Mouse (Mus musculus): ENCODE results near the gene Calm3. TPM values are rescaled to one million over a fixed set of nuclear protein-coding genes. Genes with fewer than 3 reads are reported as not detected.

The Calm3 gene
- total and polyA plus RNA-seq, 3 experiments: 294 to 623 (median 326) TPM

- Histone ChIP-seq H3K4me1 (ENCODE audit: control insufficient read depth in 1 of 2, insufficient read depth in 2 of 2) (peaks cover 2 to 11% of the 10 kb centered on the region in 2 experiments), H3K36me3 (replicated peaks in 1 of 2; ENCODE audit: control insufficient read depth in 1 of 2, insufficient read depth in 1 of 2, low read length in 1 of 2) (peaks cover 42 to 64% of the 10 kb centered on the region in 2 experiments), H3K9me3 (replicated peaks; ENCODE audit: low read length) (no peaks in the 10 kb centered on the region), H3K27ac (ENCODE audit: insufficient read depth, low read depth) (no peak overlapping the region), H3K27me3 (replicated peaks) (no peaks in the 10 kb centered on the region), H3K79me2 (replicated peaks; ENCODE audit: control insufficient read depth, extremely low read depth, insufficient read depth, poor library complexity, severe bottlenecking) (no peaks in the 10 kb centered on the region), H3K4me3 (replicated peaks in 1 of 3; ENCODE audit: low read depth in 2 of 3, low read length in 2 of 3, poor library complexity in 1 of 3) (no peak overlapping the region), H3K4me2 (ENCODE audit: insufficient read depth, low read depth, poor library complexity, severe bottlenecking) (no peak overlapping the region), H3K9ac (ENCODE audit: insufficient read depth, low read depth) (no peak overlapping the region)
- in situ Hi-C loops (cut with MboI; ENCODE audit: low pct_ligation_motif_present, low pct_unique_long_range_greater_than_20kb, low sequenced_read_pairs) (loop anchor here (5.0 kb wide), 1 partner anchor 36 kb away; the partner anchor contains the start of gene Ptgir), dilution Hi-C loops (cut with MboI; ENCODE audit: extremely low pct_ligation_motif_present, extremely low pct_unique_long_range_greater_than_20kb, low sequenced_read_pairs) (no loop called here)
- DNase-seq (ENCODE audit: extremely low read depth): no peak
- no peak for TF ChIP-seq IRF4 (IDR thresholded peaks at IDR 0.05; ENCODE audit: low read depth, low read length)
- TF ChIP-seq HCFC1 (IDR thresholded peaks at IDR 0.05; ENCODE audit: low read depth, low read length): no peak
- no peak for TF ChIP-seq ZMIZ1 (IDR thresholded peaks at IDR 0.05; ENCODE audit: low read depth, low read length)
- no peak for TF ChIP-seq EP300 (IDR thresholded peaks at IDR 0.05; ENCODE audit: low read length)
- TF ChIP-seq POLR2AphosphoS2 (IDR thresholded peaks at IDR 0.05; ENCODE audit: low read depth, low read length): no peak
- TF ChIP-seq RAD21 (IDR thresholded peaks at IDR 0.05; ENCODE audit: low read depth, low read length): no peak
- TF ChIP-seq MAZ (IDR thresholded peaks at IDR 0.05; ENCODE audit: low read depth, low read length): no peak
Measured at GRCm38 (mm10) chr7:16871600-16871999, 52.3 kb downstream of the Calm3 start.

GRCm38 (mm10) chr7:16869497-16869896 lies 54.4 kb downstream of the Calm3 start:
- dilution Hi-C loops (cut with MboI; ENCODE audit: extremely low pct_ligation_motif_present, extremely low pct_unique_long_range_greater_than_20kb, low sequenced_read_pairs): no loop called here
- TF ChIP-seq CHD2 (IDR thresholded peaks at IDR 0.05; ENCODE audit: low read length) (peak; percentile 57; the same call in 1 of the 2 replicates), TBP (conservative IDR thresholded peaks at IDR 0.05; ENCODE audit: low read depth, low read length) (no peak)
- peaks cover 59 to 85% of the 10 kb centered on the region in 2 experiments for H3K36me3 ChIP-seq (replicated peaks in 1 of 2; ENCODE audit: control insufficient read depth in 1 of 2, insufficient read depth in 1 of 2, low read length in 1 of 2)
- in situ Hi-C loops (cut with MboI; ENCODE audit: low pct_ligation_motif_present, low pct_unique_long_range_greater_than_20kb, low sequenced_read_pairs): no loop called here
- no peak overlapping the region for H3K27ac ChIP-seq (ENCODE audit: insufficient read depth, low read depth)
- no peak overlapping the region for H3K4me2 ChIP-seq (ENCODE audit: insufficient read depth, low read depth, poor library complexity, severe bottlenecking)
- no peaks in the 10 kb centered on the region for H3K79me2 ChIP-seq (replicated peaks; ENCODE audit: control insufficient read depth, extremely low read depth, insufficient read depth, poor library complexity, severe bottlenecking)
- no peaks in the 10 kb centered on the region for H3K27me3 ChIP-seq (replicated peaks)
- H3K4me1 ChIP-seq (ENCODE audit: control insufficient read depth in 1 of 2, insufficient read depth in 2 of 2): peaks cover 0 to 8% of the 10 kb centered on the region in 2 experiments; a peak in 1 of 4 replicates
- no peak overlapping the region for H3K9ac ChIP-seq (ENCODE audit: insufficient read depth, low read depth)
- DNase-seq (ENCODE audit: extremely low read depth): peak; percentile 48
- no peak overlapping the region for H3K4me3 ChIP-seq (replicated peaks in 1 of 3; ENCODE audit: low read depth in 2 of 3, low read length in 2 of 3, poor library complexity in 1 of 3)
- no peaks in the 10 kb centered on the region for H3K9me3 ChIP-seq (replicated peaks; ENCODE audit: low read length)

GRCm38 (mm10) chr7:16867488-16867887 lies 56.4 kb downstream of the Calm3 start:
- DNase-seq (ENCODE audit: extremely low read depth): no peak
- peaks cover 0 to 4% of the 10 kb centered on the region in 2 experiments; a peak in 1 of 4 replicates for H3K4me1 ChIP-seq (ENCODE audit: control insufficient read depth in 1 of 2, insufficient read depth in 2 of 2)
- dilution Hi-C loops (cut with MboI; ENCODE audit: extremely low pct_ligation_motif_present, extremely low pct_unique_long_range_greater_than_20kb, low sequenced_read_pairs) (no loop called here), in situ Hi-C loops (cut with MboI; ENCODE audit: low pct_ligation_motif_present, low pct_unique_long_range_greater_than_20kb, low sequenced_read_pairs) (no loop called here)
- no peak overlapping the region for H3K9ac ChIP-seq (ENCODE audit: insufficient read depth, low read depth)
- TF ChIP-seq JUN (IDR thresholded peaks at IDR 0.05; ENCODE audit: insufficient read depth, low read depth, low read length) (no peak), MYC (IDR thresholded peaks at IDR 0.05; ENCODE audit: low read depth, low read length) (no peak), EP300 (IDR thresholded peaks at IDR 0.05; ENCODE audit: low read length) (no peak), IRF4 (IDR thresholded peaks at IDR 0.05; ENCODE audit: low read depth, low read length) (no peak)
- no peak overlapping the region for H3K4me2 ChIP-seq (ENCODE audit: insufficient read depth, low read depth, poor library complexity, severe bottlenecking)
- H3K79me2 ChIP-seq (replicated peaks; ENCODE audit: control insufficient read depth, extremely low read depth, insufficient read depth, poor library complexity, severe bottlenecking): no peaks in the 10 kb centered on the region
- H3K27ac ChIP-seq (ENCODE audit: insufficient read depth, low read depth): no peak overlapping the region
- H3K27me3 ChIP-seq (replicated peaks): no peaks in the 10 kb centered on the region
- no peak overlapping the region for H3K4me3 ChIP-seq (replicated peaks in 1 of 3; ENCODE audit: low read depth in 2 of 3, low read length in 2 of 3, poor library complexity in 1 of 3)
- no peaks in the 10 kb centered on the region for H3K9me3 ChIP-seq (replicated peaks; ENCODE audit: low read length)
- H3K36me3 ChIP-seq (replicated peaks in 1 of 2; ENCODE audit: control insufficient read depth in 1 of 2, insufficient read depth in 1 of 2, low read length in 1 of 2): peaks cover 68 to 94% of the 10 kb centered on the region in 2 experiments

Other genes starting within 250 kb of the Calm3 start
- gene Ceacam15, start 248.4 kb downstream of the Calm3 start, total RNA-seq (2012; rRNA removed): not detected in 2 replicates
- gene Ceacam15, start 248.4 kb downstream of the Calm3 start, total RNA-seq (2014; rRNA removed): not detected in 2 replicates
- not detected in 2 replicates for gene Ceacam15, start 248.4 kb downstream of the Calm3 start, polyA plus RNA-seq (2012; ENCODE audit: insufficient read length, low read depth)
- not detected in 2 replicates for gene Ceacam9, start 202.2 kb downstream of the Calm3 start, total RNA-seq (2012; rRNA removed)
- not detected in 2 replicates for gene Ceacam9, start 202.2 kb downstream of the Calm3 start, total RNA-seq (2014; rRNA removed)
- 0.21 TPM in 1 of 2 replicates, not detected in the other for gene Ceacam9, start 202.2 kb downstream of the Calm3 start, polyA plus RNA-seq (2012; ENCODE audit: insufficient read length, low read depth)
- 232 and 234 TPM in 2 replicates for gene Ap2s1, start 185.7 kb downstream of the Calm3 start, total RNA-seq (2012; rRNA removed)
- 202 and 213 TPM in 2 replicates for gene Ap2s1, start 185.7 kb downstream of the Calm3 start, total RNA-seq (2014; rRNA removed)
- 167 and 180 TPM in 2 replicates for gene Ap2s1, start 185.7 kb downstream of the Calm3 start, polyA plus RNA-seq (2012; ENCODE audit: insufficient read length, low read depth)
- gene Slc1a5, start 142.8 kb downstream of the Calm3 start, total RNA-seq (2012; rRNA removed): 147 and 174 TPM in 2 replicates
- 115 TPM in 2 replicates for gene Slc1a5, start 142.8 kb downstream of the Calm3 start, total RNA-seq (2014; rRNA removed)
- gene Slc1a5, start 142.8 kb downstream of the Calm3 start, polyA plus RNA-seq (2012; ENCODE audit: insufficient read length, low read depth): 191 and 245 TPM in 2 replicates
- gene Strn4, start 108.2 kb downstream of the Calm3 start, total RNA-seq (2012; rRNA removed): 57.4 and 63.5 TPM in 2 replicates
- gene Strn4, start 108.2 kb downstream of the Calm3 start, total RNA-seq (2014; rRNA removed): 41.7 and 46.0 TPM in 2 replicates
- 69.7 and 74.5 TPM in 2 replicates for gene Strn4, start 108.2 kb downstream of the Calm3 start, polyA plus RNA-seq (2012; ENCODE audit: insufficient read length, low read depth)
- 19.6 and 20.3 TPM in 2 replicates for gene Fkrp, start 107.4 kb downstream of the Calm3 start, total RNA-seq (2012; rRNA removed)
- gene Fkrp, start 107.4 kb downstream of the Calm3 start, total RNA-seq (2014; rRNA removed): 13.0 and 16.5 TPM in 2 replicates
- 19.6 and 23.4 TPM in 2 replicates for gene Fkrp, start 107.4 kb downstream of the Calm3 start, polyA plus RNA-seq (2012; ENCODE audit: insufficient read length, low read depth)
- 18.0 and 18.7 TPM in 2 replicates for gene Prkd2, start 81.2 kb downstream of the Calm3 start, total RNA-seq (2012; rRNA removed)
- gene Prkd2, start 81.2 kb downstream of the Calm3 start, total RNA-seq (2014; rRNA removed): 8.6 and 9.8 TPM in 2 replicates
- 32.2 and 39.0 TPM in 2 replicates for gene Prkd2, start 81.2 kb downstream of the Calm3 start, polyA plus RNA-seq (2012; ENCODE audit: insufficient read length, low read depth)
- 2.9 and 3.5 TPM in 2 replicates for gene Dact3, start 48.8 kb downstream of the Calm3 start, total RNA-seq (2012; rRNA removed)
- 4.0 and 5.1 TPM in 2 replicates for gene Dact3, start 48.8 kb downstream of the Calm3 start, total RNA-seq (2014; rRNA removed)
- 9.2 and 12.0 TPM in 2 replicates for gene Dact3, start 48.8 kb downstream of the Calm3 start, polyA plus RNA-seq (2012; ENCODE audit: insufficient read length, low read depth)
- 0.25 TPM in 1 of 2 replicates, not detected in the other for gene Gng8, start 32.3 kb downstream of the Calm3 start, total RNA-seq (2012; rRNA removed)
- gene Gng8, start 32.3 kb downstream of the Calm3 start, total RNA-seq (2014; rRNA removed): not detected in 2 replicates
- 2.4 and 2.5 TPM in 2 replicates for gene Gng8, start 32.3 kb downstream of the Calm3 start, polyA plus RNA-seq (2012; ENCODE audit: insufficient read length, low read depth)
- gene Ptgir, start 17.6 kb downstream of the Calm3 start, total RNA-seq (2012; rRNA removed): 7.0 and 7.5 TPM in 2 replicates
- gene Ptgir, start 17.6 kb downstream of the Calm3 start, total RNA-seq (2014; rRNA removed): 2.7 and 3.8 TPM in 2 replicates
- 31.1 and 33.3 TPM in 2 replicates for gene Ptgir, start 17.6 kb downstream of the Calm3 start, polyA plus RNA-seq (2012; ENCODE audit: insufficient read length, low read depth)
- gene Pnmal2, start 20.6 kb upstream of the Calm3 start, total RNA-seq (2012; rRNA removed): 0.21 and 0.38 TPM in 2 replicates
- not detected in 2 replicates for gene Pnmal2, start 20.6 kb upstream of the Calm3 start, total RNA-seq (2014; rRNA removed)
- gene Pnmal2, start 20.6 kb upstream of the Calm3 start, polyA plus RNA-seq (2012; ENCODE audit: insufficient read length, low read depth): 0.09 TPM in 1 of 2 replicates, not detected in the other
- gene Pnmal1, start 35.6 kb upstream of the Calm3 start, total RNA-seq (2012; rRNA removed): 0.13 TPM in 2 replicates
- not detected in 2 replicates for gene Pnmal1, start 35.6 kb upstream of the Calm3 start, total RNA-seq (2014; rRNA removed)
- gene Pnmal1, start 35.6 kb upstream of the Calm3 start, polyA plus RNA-seq (2012; ENCODE audit: insufficient read length, low read depth): 0.07 and 0.08 TPM in 2 replicates
- 0.25 and 0.47 TPM in 2 replicates for gene Gm42372, start 59.0 kb upstream of the Calm3 start, total RNA-seq (2012; rRNA removed)
- gene Gm42372, start 59.0 kb upstream of the Calm3 start, total RNA-seq (2014; rRNA removed): 0.15 and 0.16 TPM in 2 replicates
- 0.61 and 0.90 TPM in 2 replicates for gene Gm42372, start 59.0 kb upstream of the Calm3 start, polyA plus RNA-seq (2012; ENCODE audit: insufficient read length, low read depth)
- 0.04 TPM in 1 of 2 replicates, not detected in the other for gene Ccdc8, start 68.6 kb upstream of the Calm3 start, total RNA-seq (2012; rRNA removed)
- gene Ccdc8, start 68.6 kb upstream of the Calm3 start, total RNA-seq (2014; rRNA removed): not detected in 2 replicates
- 0.14 and 0.16 TPM in 2 replicates for gene Ccdc8, start 68.6 kb upstream of the Calm3 start, polyA plus RNA-seq (2012; ENCODE audit: insufficient read length, low read depth)
- 128 and 130 TPM in 2 replicates for gene Ppp5c, start 103.8 kb upstream of the Calm3 start, total RNA-seq (2012; rRNA removed)
- gene Ppp5c, start 103.8 kb upstream of the Calm3 start, total RNA-seq (2014; rRNA removed): 117 and 125 TPM in 2 replicates
- 223 and 249 TPM in 2 replicates for gene Ppp5c, start 103.8 kb upstream of the Calm3 start, polyA plus RNA-seq (2012; ENCODE audit: insufficient read length, low read depth)
- under 0.01 and 0.08 TPM in 2 replicates for gene Hif3a, start 138.3 kb upstream of the Calm3 start, total RNA-seq (2012; rRNA removed)
- gene Hif3a, start 138.3 kb upstream of the Calm3 start, total RNA-seq (2014; rRNA removed): 0.03 and 0.05 TPM in 2 replicates
- gene Hif3a, start 138.3 kb upstream of the Calm3 start, polyA plus RNA-seq (2012; ENCODE audit: insufficient read length, low read depth): 0.49 and 0.52 TPM in 2 replicates
- gene Psg16, start 149.9 kb upstream of the Calm3 start, total RNA-seq (2012; rRNA removed): not detected in 2 replicates
- gene Psg16, start 149.9 kb upstream of the Calm3 start, total RNA-seq (2014; rRNA removed): not detected in 2 replicates
- gene Psg16, start 149.9 kb upstream of the Calm3 start, polyA plus RNA-seq (2012; ENCODE audit: insufficient read length, low read depth): 0.27 TPM in 2 replicates
- gene Ceacam3, start 226.2 kb upstream of the Calm3 start, total RNA-seq (2012; rRNA removed): not detected in 2 replicates
- gene Ceacam3, start 226.2 kb upstream of the Calm3 start, total RNA-seq (2014; rRNA removed): not detected in 2 replicates
- gene Ceacam3, start 226.2 kb upstream of the Calm3 start, polyA plus RNA-seq (2012; ENCODE audit: insufficient read length, low read depth): not detected in 2 replicates

Data from CH12.LX (cell line).